Mouse (Mus musculus) testis, adult 2 months (tissue): ENCODE measurements around the gene Trim38. TPM values are rescaled to one million over a fixed set of nuclear protein-coding genes. Genes with fewer than 3 reads are reported as not detected.
"Not testable (repeated sequence)": the region's sequence is repeated elsewhere in the genome, so short reads cannot be mapped to it uniquely, and the experiment has no call there.

Experiments
- H3K27ac ChIP-seq: fragments of 200-500 bp; 2 replicates; pipeline ENCODE4 v1.5.1; 2012; ENCODE audit warnings: low read depth, low read length; ENCODE audit not compliant: control insufficient read depth, insufficient read depth
- H3K27me3 ChIP-seq: fragments of 200-500 bp; 2 replicates; pipeline ENCODE4 v1.6.1; 2012; ENCODE audit warnings: mild to moderate bottlenecking, low read length, moderate library complexity; ENCODE audit not compliant: control insufficient read depth, insufficient read depth
- H3K36me3 ChIP-seq: fragments of 200-500 bp; 2 replicates; pipeline ENCODE4 v1.6.1; 2012; ENCODE audit warnings: mild to moderate bottlenecking, low read length; ENCODE audit not compliant: control insufficient read depth, insufficient read depth
- H3K4me1 ChIP-seq: fragments of 200-500 bp; 2 replicates; pipeline ENCODE4 v1.6.1; 2012; ENCODE audit warnings: low read length; ENCODE audit not compliant: control insufficient read depth, insufficient read depth
- H3K4me3 ChIP-seq: fragments of 200-500 bp; 2 replicates; pipeline ENCODE4 v1.5.1; 2012; ENCODE audit warnings: low read depth, mild to moderate bottlenecking, low read length, moderate library complexity, mixed read lengths; ENCODE audit not compliant: control insufficient read depth
- CTCF ChIP-seq: fragments of 200-500 bp; IDR thresholded peaks from 2 replicates; pipeline ENCODE4 v1.5.1; 2012; ENCODE audit warnings: low read depth, mild to moderate bottlenecking, inconsistent platforms, low read length, moderate library complexity; ENCODE audit not compliant: control insufficient read depth, insufficient read depth, insufficient replicate concordance
- POLR2A ChIP-seq: fragments of 200-500 bp; IDR thresholded peaks from 2 replicates; pipeline ENCODE4 v1.6.1; 2012; ENCODE audit warnings: low read depth, mild to moderate bottlenecking, inconsistent platforms, low read length, moderate library complexity; ENCODE audit not compliant: control insufficient read depth
- polyA plus RNA-seq: library from polyadenylated mRNA; depleted of rRNA; stranded (reverse); fragments of >200 nt; gene quantifications from 2 replicates; pipeline ENCODE4 v1.2.3, GENCODE M21; 2012

Gene Trim38
- polyA plus RNA-seq, 1 experiment: 2.5 TPM

- H3K36me3 ChIP-seq: no peaks in the 10 kb centered on the region
- H3K4me3 ChIP-seq: no peak overlapping the region
- H3K4me1 ChIP-seq: peaks cover 7% of the 10 kb centered on the region
- H3K27ac ChIP-seq: no peak overlapping the region
- H3K27me3 ChIP-seq: no peaks in the 10 kb centered on the region
- no peak for TF ChIP-seq CTCF
- TF ChIP-seq POLR2A: no peak
These were observed 28.8 kb upstream of the Trim38 start for GRCm38 (mm10) chr13:23740910-23741309.

GRCm38 (mm10) chr13:23742007-23742406 is 27.7 kb upstream of the Trim38 start:
- H3K27ac ChIP-seq: no peak overlapping the region
- no peak overlapping the region for H3K4me3 ChIP-seq
- TF ChIP-seq POLR2A: no peak
- TF ChIP-seq CTCF: no peak
- H3K27me3 ChIP-seq: no peaks in the 10 kb centered on the region
- H3K4me1 ChIP-seq: peaks cover 12% of the 10 kb centered on the region
- H3K36me3 ChIP-seq: no peaks in the 10 kb centered on the region

DNA sequence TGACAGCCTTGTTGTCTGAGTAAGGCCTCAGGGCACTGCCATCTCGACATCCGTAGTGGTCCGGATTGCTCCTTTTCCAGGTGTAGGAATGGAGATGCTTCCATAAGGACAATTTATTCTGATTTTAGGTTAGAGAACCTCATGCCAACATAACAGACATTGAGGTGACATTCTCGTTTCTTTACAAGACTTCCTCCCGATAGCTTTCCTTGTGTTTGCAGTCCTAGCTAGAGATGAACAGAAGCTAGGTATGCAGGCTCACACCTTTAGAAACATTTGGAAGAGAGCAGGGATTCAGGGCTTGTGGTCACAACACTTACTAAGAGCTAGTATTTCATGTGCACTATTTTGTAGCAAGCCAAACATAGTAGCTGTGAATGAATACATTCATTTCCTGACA is 26.5 kb upstream of the Trim38 start:
- Histone ChIP-seq H3K4me3 (no peak overlapping the region), H3K36me3 (no peaks in the 10 kb centered on the region), H3K27ac (no peak overlapping the region), H3K27me3 (no peaks in the 10 kb centered on the region), H3K4me1 (peaks cover 12% of the 10 kb centered on the region)
- TF ChIP-seq CTCF (no peak), POLR2A (no peak)

GRCm38 (mm10) chr13:23743963-23744362 is 25.8 kb upstream of the Trim38 start:
- peaks cover 9% of the 10 kb centered on the region for H3K4me1 ChIP-seq
- no peaks in the 10 kb centered on the region for H3K27me3 ChIP-seq
- no peaks in the 10 kb centered on the region for H3K36me3 ChIP-seq
- H3K27ac ChIP-seq: no peak overlapping the region
- TF ChIP-seq POLR2A: no peak
- no peak for TF ChIP-seq CTCF
- H3K4me3 ChIP-seq: no peak overlapping the region

- Histone ChIP-seq H3K4me3 (peak overlapping the region; percentile 27; the same call in 1 of the 2 replicates), H3K27me3 (no peaks in the 10 kb centered on the region), H3K36me3 (no peaks in the 10 kb centered on the region), H3K27ac (no peak overlapping the region; the same call in 1 of the 2 replicates), H3K4me1 (peaks cover 6% of the 10 kb centered on the region)
- TF ChIP-seq POLR2A (no peak), CTCF (no peak)
These were observed 25.0 kb upstream of the Trim38 start for GRCm38 (mm10) chr13:23744421-23745380.

GRCm38 (mm10) chr13:23745381-23746161 is 24.1 kb upstream of the Trim38 start, which contains the start of gene Hist1h3c:
TSS of gene Hist1h3c (minus strand) at chr13:23745602.
- H3K27me3 ChIP-seq: no peaks in the 10 kb centered on the region
- H3K36me3 ChIP-seq: no peaks in the 10 kb centered on the region
- peaks cover 6% of the 10 kb centered on the region for H3K4me1 ChIP-seq
- H3K4me3 ChIP-seq: peak within 1 kb of the TSS; percentile 37
- TF ChIP-seq POLR2A: no peak
- TF ChIP-seq CTCF: no peak
- peak within 1 kb of the TSS; percentile 58 for H3K27ac ChIP-seq

GRCm38 (mm10) chr13:23746201-23747080 is 23.3 kb upstream of the Trim38 start, which contains the start of gene Hist1h2bb:
TSS of gene Hist1h2bb (plus strand) at chr13:23746734.
- not testable (repeated sequence) for H3K27me3 ChIP-seq, H3K36me3 ChIP-seq, H3K4me1 ChIP-seq
- Histone ChIP-seq H3K27ac (peak within 1 kb of the TSS; percentile 65), H3K4me3 (peak within 1 kb of the TSS; percentile 37)
